7 mouse cellular contexts compared by ENCODE assay signal in genomic region chr15:93750953-93751352, GRCm38 (mm10).
DNase-seq lines count a peak whose midpoint lies in the region; ATAC-seq and TF ChIP-seq lines count a peak whose summit lies in the region.

No protein-coding gene starts in this region.

- no peak overlapping the region for H3K4me2 ChIP-seq in CH12.LX (ENCODE audit: insufficient read depth, low read depth, poor library complexity, severe bottlenecking)
- no peak overlapping the region for H3K4me2 ChIP-seq in kidney, postnatal 0 days (ENCODE audit: low read length)
- peak overlapping the region; percentile 22; the same call in 1 of the 2 replicates for H3K4me2 ChIP-seq in liver, embryonic 11.5 days
- H3K4me2 ChIP-seq in forebrain, embryonic 13.5 days, result no peak overlapping the region

- TF ChIP-seq RAD21 in CH12.LX (IDR thresholded peaks at IDR 0.05; ENCODE audit: low read depth, low read length), result no peak

- no peaks in the 10 kb centered on the region for H3K36me3 ChIP-seq in CH12.LX (replicated peaks in 1 of 2; ENCODE audit: control insufficient read depth in 1 of 2, insufficient read depth in 1 of 2, low read length in 1 of 2)
- H3K36me3 ChIP-seq in kidney, postnatal 0 days (ENCODE audit: insufficient read depth, low read length), result no peaks in the 10 kb centered on the region
- no peaks in the 10 kb centered on the region; the same call in 1 of the 2 replicates for H3K36me3 ChIP-seq in liver, embryonic 11.5 days (ENCODE audit: control insufficient read depth, insufficient read depth, low read length)
- no peaks in the 10 kb centered on the region for H3K36me3 ChIP-seq in forebrain, embryonic 13.5 days (ENCODE audit: poor library complexity, severe bottlenecking)

- in situ Hi-C loops in CH12.LX (cut with MboI; ENCODE audit: low pct_ligation_motif_present, low pct_unique_long_range_greater_than_20kb, low sequenced_read_pairs), result no loop called here

- intact Hi-C loops in gastrocnemius, postnatal 14 days (cut with DNase I; ENCODE audit: low total_unique reads), result no loop called here

- H3K9ac ChIP-seq in CH12.LX (ENCODE audit: insufficient read depth, low read depth), result no peak overlapping the region
- no peak overlapping the region for H3K9ac ChIP-seq in kidney, postnatal 0 days (ENCODE audit: low read depth, low read length)
- no peak overlapping the region for H3K9ac ChIP-seq in liver, embryonic 11.5 days (ENCODE audit: low read depth, low read length)
- H3K9ac ChIP-seq in forebrain, embryonic 13.5 days, result no peak overlapping the region

- no peaks in the 10 kb centered on the region for H3K27me3 ChIP-seq in CH12.LX (replicated peaks)
- H3K27me3 ChIP-seq in kidney, postnatal 0 days (ENCODE audit: insufficient read depth, low read length), result no peaks in the 10 kb centered on the region
- H3K27me3 ChIP-seq in liver, embryonic 11.5 days (replicated peaks; ENCODE audit: control insufficient read depth, insufficient read depth, low read length), result no peaks in the 10 kb centered on the region
- no peaks in the 10 kb centered on the region for H3K27me3 ChIP-seq in forebrain, embryonic 13.5 days

- no peak for TF ChIP-seq POLR2A in CH12.LX (IDR thresholded peaks at IDR 0.05; ENCODE audit: low read depth, low read length)

- TF ChIP-seq EP300 in CH12.LX (IDR thresholded peaks at IDR 0.05; ENCODE audit: low read length), result no peak

- H3K4me1 ChIP-seq in CH12.LX (ENCODE audit: control insufficient read depth in 1 of 2, insufficient read depth in 2 of 2), result no peaks in the 10 kb centered on the region
- H3K4me1 ChIP-seq in kidney, postnatal 0 days (replicated peaks; ENCODE audit: insufficient read depth, low read length), result no peaks in the 10 kb centered on the region
- peaks cover 3% of the 10 kb centered on the region for H3K4me1 ChIP-seq in liver, embryonic 11.5 days (replicated peaks; ENCODE audit: control insufficient read depth, insufficient read depth, low read length)
- no peaks in the 10 kb centered on the region for H3K4me1 ChIP-seq in forebrain, embryonic 13.5 days

- H3K27ac ChIP-seq in CH12.LX (ENCODE audit: insufficient read depth, low read depth), result no peak overlapping the region
- H3K27ac ChIP-seq in kidney, postnatal 0 days, result no peak overlapping the region
- no peak overlapping the region for H3K27ac ChIP-seq in liver, embryonic 11.5 days (ENCODE audit: low read depth, low read length)
- H3K27ac ChIP-seq in forebrain, embryonic 13.5 days, result no peak overlapping the region

- TF ChIP-seq CTCF in CH12.LX (conservative IDR thresholded peaks at IDR 0.05 in 1 of 2, IDR thresholded peaks at IDR 0.05 in 1 of 2; ENCODE audit: low read depth in 2 of 2, low read length in 2 of 2), result peak; percentile 14 to 23; a peak in 2 of 4 replicates
- peak; percentile 59 for TF ChIP-seq CTCF in kidney, postnatal 0 days (IDR thresholded peaks at IDR 0.05; ENCODE audit: low read depth)

- 15% methylated on average over 8 of the region's 8 CpGs for WGBS in kidney, postnatal 0 days
- 11% methylated on average over 8 of the region's 8 CpGs for WGBS in liver, embryonic 11.5 days
- 60% methylated on average over 8 of the region's 8 CpGs for WGBS in forebrain, embryonic 13.5 days

- DNase-seq in CH12.LX (ENCODE audit: extremely low read depth), result peak; percentile 44
- DNase-seq in adrenal gland, adult (ENCODE audit: inconsistent age in 2 of 2, low spot score in 1 of 2), result peak; percentile 42 to 72
- DNase-seq in gastrocnemius, postnatal 14 days, result peak; percentile 47
- peak; percentile 64 for DNase-seq in kidney, postnatal 0 days (ENCODE audit: low spot score)
- peak; percentile 43 for DNase-seq in liver, embryonic 11.5 days (ENCODE audit: low spot score)
- peak; percentile 57 for DNase-seq in retina, embryonic 14.5 days (ENCODE audit: low spot score)

- dilution Hi-C loops in CH12.LX (cut with MboI; ENCODE audit: extremely low pct_ligation_motif_present, extremely low pct_unique_long_range_greater_than_20kb, low sequenced_read_pairs), result no loop called here

- peaks cover 19% of the 10 kb centered on the region for H3K9me3 ChIP-seq in CH12.LX (replicated peaks; ENCODE audit: low read length)
- no peaks in the 10 kb centered on the region for H3K9me3 ChIP-seq in kidney, postnatal 0 days (replicated peaks; ENCODE audit: low read length)
- no peaks in the 10 kb centered on the region for H3K9me3 ChIP-seq in liver, embryonic 11.5 days (ENCODE audit: control insufficient read depth, low read length)
- 0 out of 2 replicates have a peak, but pooled peaks cover 3% of the 10 kb centered on the region for H3K9me3 ChIP-seq in forebrain, embryonic 13.5 days (replicated peaks)

- no peaks in the 10 kb centered on the region for H3K79me2 ChIP-seq in CH12.LX (replicated peaks; ENCODE audit: control insufficient read depth, extremely low read depth, insufficient read depth, poor library complexity, severe bottlenecking)

- ATAC-seq in kidney, postnatal 0 days (replicated peaks; ENCODE audit: low FRiP score, low read depth), result no peak
- peak; percentile 86 for ATAC-seq in liver, embryonic 11.5 days (replicated peaks; ENCODE audit: low FRiP score)
- ATAC-seq in forebrain, embryonic 13.5 days, result no peak

- H3K4me3 ChIP-seq in CH12.LX (replicated peaks in 1 of 3; ENCODE audit: low read depth in 2 of 3, low read length in 2 of 3, poor library complexity in 1 of 3), result no peak overlapping the region
- no peak overlapping the region for H3K4me3 ChIP-seq in kidney, postnatal 0 days (replicated peaks; ENCODE audit: low read depth, low read length)
- H3K4me3 ChIP-seq in liver, embryonic 11.5 days (ENCODE audit: low read depth, low read length), result no peak overlapping the region
- no peak overlapping the region for H3K4me3 ChIP-seq in forebrain, embryonic 13.5 days

TF ChIP-seq in CH12.LX, 34 proteins besides CTCF, POLR2A, EP300 and RAD21:
- TF ChIP-seq PAX5 (IDR thresholded peaks at IDR 0.05; ENCODE audit: low read length) (no peak), SMC3 (IDR thresholded peaks at IDR 0.05; ENCODE audit: low read depth, low read length) (no peak), KAT2A (IDR thresholded peaks at IDR 0.05; ENCODE audit: insufficient replicate concordance, low read length) (no peak), ZNF384 (IDR thresholded peaks at IDR 0.05; ENCODE audit: low read depth, low read length) (no peak), MXI1 (IDR thresholded peaks at IDR 0.05; ENCODE audit: low read depth, low read length) (no peak), TBP (conservative IDR thresholded peaks at IDR 0.05; ENCODE audit: low read depth, low read length) (no peak), ZC3H11A (IDR thresholded peaks at IDR 0.05; ENCODE audit: low read depth, low read length) (no peak), POLR2AphosphoS2 (IDR thresholded peaks at IDR 0.05; ENCODE audit: low read depth, low read length) (no peak), UBTF (IDR thresholded peaks at IDR 0.05; ENCODE audit: low read depth, low read length) (no peak), IRF4 (IDR thresholded peaks at IDR 0.05; ENCODE audit: low read depth, low read length) (no peak), BHLHE40 (IDR thresholded peaks at IDR 0.05; ENCODE audit: low read depth, low read length) (no peak), MAZ (IDR thresholded peaks at IDR 0.05; ENCODE audit: low read depth, low read length) (no peak), ETS1 (conservative IDR thresholded peaks at IDR 0.05; ENCODE audit: low read depth, low read length) (no peak), MEF2A (IDR thresholded peaks at IDR 0.05; ENCODE audit: borderline replicate concordance, low read depth, low read length) (no peak), USF1 (IDR thresholded peaks at IDR 0.05; ENCODE audit: low read depth, low read length) (no peak), ELF1 (IDR thresholded peaks at IDR 0.05; ENCODE audit: low read depth, low read length) (no peak), JUN (IDR thresholded peaks at IDR 0.05; ENCODE audit: insufficient read depth, low read depth, low read length) (no peak)
